Mouse (Mus musculus) heart, postnatal 25 days (tissue): ENCODE measurements around the gene Rem1. TPM values are rescaled to one million over a fixed set of nuclear protein-coding genes. Genes with fewer than 3 reads are reported as not detected.

Experiments
- DNase-seq: peaks from one replicate; pipeline ENCODE4 v3.0.0; 2022; ENCODE audit warnings: low spot score
- intact Hi-C: fragments of 180-260 bp; cut with DNase I; formaldehyde crosslinking; loops from one replicate; pipeline ENCODE4 v1.15.1; 2025
- total RNA-seq, 2 experiments: library from RNA; stranded (reverse); gene quantifications; 2 replicates each; pipeline ENCODE4 v1.2.3; 2021

Rem1 gene
- total RNA-seq, 2 experiments from 2014 or later: 7.7 to 8.5 TPM

GRCm38 (mm10) chr2:152670983-152671641, 44.4 kb downstream of the Rem1 start:
- intact Hi-C loops: no loop called here
- DNase-seq: no peak

- intact Hi-C loops: no loop called here
- DNase-seq: no peak
Observed at GRCm38 (mm10) chr2:152671642-152671999, 44.9 kb downstream of the Rem1 start.

GRCm38 (mm10) chr2:152672166-152672565, 45.4 kb downstream of the Rem1 start:
- DNase-seq: no peak
- intact Hi-C loops: no loop called here

GRCm38 (mm10) chr2:152674148-152674547, 47.4 kb downstream of the Rem1 start:
- no peak for DNase-seq
- intact Hi-C loops: no loop called here

- no peak for DNase-seq
- intact Hi-C loops: no loop called here
Observed at GRCm38 (mm10) chr2:152675252-152675791, 48.6 kb downstream of the Rem1 start.

- intact Hi-C loops: no loop called here
- DNase-seq: no peak
Observed at GRCm38 (mm10) chr2:152678302-152678701, 51.6 kb downstream of the Rem1 start.

GRCm38 (mm10) chr2:152678925-152679324, 52.2 kb downstream of the Rem1 start:
- no peak for DNase-seq
- intact Hi-C loops: no loop called here

- intact Hi-C loops: loop anchor here (10.0 kb wide), 1 partner anchor 335 kb away; the partner anchor contains the start of gene Pdrg1
- DNase-seq: no peak
Observed at GRCm38 (mm10) chr2:152679701-152680355, 53.1 kb downstream of the Rem1 start.

GRCm38 (mm10) chr2:152683086-152683485, 56.3 kb downstream of the Rem1 start:
- DNase-seq: no peak
- intact Hi-C loops: loop anchor here (10.0 kb wide), 1 partner anchor 332 kb away; the partner anchor contains the start of gene Pdrg1

Other genes with a start within 250 kb of the Rem1 start
- gene Sox12, start 228.9 kb upstream of the Rem1 start, total RNA-seq: 1 to 10 TPM; 9.5 to 9.7 TPM
- 10 to 100 TPM in 1 of 2 experiments, 1 to 10 TPM in 1; 9.7 to 10.1 TPM for gene Zcchc3, start 211.9 kb upstream of the Rem1 start, total RNA-seq
- gene 6820408C15Rik, start 211.4 kb upstream of the Rem1 start, total RNA-seq: 1 to 10 TPM; 2.8 to 3.0 TPM
- gene Defb23, start 162.3 kb upstream of the Rem1 start, total RNA-seq: not detected
- gene Defb20, start 149.9 kb upstream of the Rem1 start, total RNA-seq: not detected
- gene Defb22, start 136.8 kb upstream of the Rem1 start, total RNA-seq: not detected
- gene Defb26, start 115.3 kb upstream of the Rem1 start, total RNA-seq: not detected
- not detected for gene Defb28, start 108.7 kb upstream of the Rem1 start, total RNA-seq
- gene Defb29, start 86.9 kb upstream of the Rem1 start, total RNA-seq: not detected
- gene Gm17416, start 57.6 kb upstream of the Rem1 start, total RNA-seq: not detected
- not detected for gene Defb21, start 54.2 kb upstream of the Rem1 start, total RNA-seq
- not detected for gene Defb19, start 46.6 kb upstream of the Rem1 start, total RNA-seq
- gene Defb45, start 27.6 kb upstream of the Rem1 start, total RNA-seq: not detected
- not detected for gene Defb36, start 22.6 kb upstream of the Rem1 start, total RNA-seq
- not detected for gene Defb25, start 3.9 kb upstream of the Rem1 start, total RNA-seq
- 10 to 100 TPM; 35.1 to 38.5 TPM for gene H13, start 42.5 kb downstream of the Rem1 start, total RNA-seq
- gene Mcts2, start 60.1 kb downstream of the Rem1 start, total RNA-seq: 10 to 100 TPM; 17.7 to 18.5 TPM
- 10 to 100 TPM; 37.8 to 57.0 TPM for gene Id1, start 109.3 kb downstream of the Rem1 start, total RNA-seq
- 10 to 100 TPM; 12.2 to 16.8 TPM for gene Cox4i2, start 127.2 kb downstream of the Rem1 start, total RNA-seq
- 10 to 100 TPM; 58.6 to 59.0 TPM for gene Bcl2l1, start 204.8 kb downstream of the Rem1 start, total RNA-seq
- 1 to 10 TPM; 1.5 to 1.6 TPM for gene Tpx2, start 221.0 kb downstream of the Rem1 start, total RNA-seq